Mouse (Mus musculus) ES-E14 (cell line): ENCODE measurements around the gene Abraxas2.

Experiments used
- ZC3H11A ChIP-seq: IDR thresholded peaks from 2 replicates; pipeline ENCODE4 v1.6.1; 2012; ENCODE audit warnings: low read depth, mild to moderate bottlenecking, inconsistent platforms, low read length, borderline replicate concordance
- ZNF384 ChIP-seq: IDR thresholded peaks from 2 replicates; pipeline ENCODE4 v1.6.1; 2012; ENCODE audit warnings: low read depth, low read length, inconsistent platforms

DNA sequence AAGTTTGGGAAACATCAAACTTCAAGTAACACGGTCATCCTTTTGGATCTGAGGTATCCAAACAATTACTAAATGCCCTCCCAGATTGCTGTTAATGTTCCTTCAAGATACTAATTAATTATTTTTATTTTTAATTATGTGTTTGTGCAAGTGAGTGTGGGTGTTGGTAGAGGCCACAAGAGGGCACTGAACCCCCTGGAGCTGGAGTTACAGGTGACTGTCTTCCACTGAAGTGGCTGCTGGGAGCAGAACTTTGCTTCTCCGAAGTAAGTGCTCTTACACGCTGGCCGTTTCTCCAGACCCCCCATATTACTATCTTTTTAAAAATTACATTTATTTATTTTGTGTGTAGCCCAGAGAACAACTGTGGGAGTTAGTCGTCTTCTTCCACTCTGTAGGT is 71.0 kb downstream of the Abraxas2 start:
- TF ChIP-seq ZC3H11A (no peak), ZNF384 (no peak)
